Mouse (Mus musculus): Measurements from ENCODE around the gene Shox2. TPM values are rescaled to one million over a fixed set of nuclear protein-coding genes. Genes with fewer than 3 reads are reported as not detected.

Gene Shox2
- polyA plus RNA-seq, 1 experiment from 2014 or later: 15.4 TPM

DNA sequence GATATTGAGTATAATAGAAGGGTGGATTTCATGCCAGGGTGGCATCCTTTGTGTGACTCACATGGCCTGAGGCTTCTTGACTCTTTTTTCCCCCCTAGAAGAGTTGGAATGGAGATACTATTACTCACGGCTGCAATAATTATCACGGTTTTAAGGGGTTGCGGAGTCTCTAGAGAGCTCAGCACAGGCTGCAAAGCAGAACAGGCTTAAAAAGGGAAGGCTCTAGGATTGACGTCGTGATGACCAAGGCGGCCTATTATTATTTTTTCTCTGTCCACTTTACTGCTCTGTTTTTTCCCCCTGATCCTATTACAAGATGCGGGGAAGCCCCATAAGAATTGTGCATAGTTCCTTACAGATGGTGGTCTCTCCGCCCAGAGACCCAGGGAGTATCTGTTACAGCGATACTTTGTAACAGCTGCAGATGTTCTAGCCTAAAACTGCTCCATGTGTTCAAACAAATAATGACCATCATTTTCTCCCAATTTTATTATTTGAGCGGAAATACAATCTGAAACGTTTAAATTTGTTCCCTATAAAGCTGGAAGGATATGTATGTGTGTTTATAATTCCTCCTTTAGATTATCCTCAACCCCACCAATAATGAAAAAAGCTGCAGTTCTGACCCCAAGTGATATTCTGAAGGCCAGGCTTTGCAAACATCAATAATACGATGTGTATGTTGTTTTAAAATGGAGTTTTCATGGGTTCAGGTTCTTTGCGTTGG, 4.5 kb downstream of the Shox2 start:
- Histone ChIP-seq H3K27ac (no peak overlapping the region), H3K4me3 (no peak overlapping the region), H3K36me3 (no peaks in the 10 kb centered on the region), H3K27me3 (ENCODE audit: insufficient read depth, poor library complexity, severe bottlenecking) (peaks cover 96% of the 10 kb centered on the region), H3K9me3 (no peaks in the 10 kb centered on the region), H3K4me1 (peaks cover 28% of the 10 kb centered on the region)
- 8% methylated on average over 13 of the region's 13 CpGs for WGBS
- DNase-seq (ENCODE audit: low spot score): no peak

DNA sequence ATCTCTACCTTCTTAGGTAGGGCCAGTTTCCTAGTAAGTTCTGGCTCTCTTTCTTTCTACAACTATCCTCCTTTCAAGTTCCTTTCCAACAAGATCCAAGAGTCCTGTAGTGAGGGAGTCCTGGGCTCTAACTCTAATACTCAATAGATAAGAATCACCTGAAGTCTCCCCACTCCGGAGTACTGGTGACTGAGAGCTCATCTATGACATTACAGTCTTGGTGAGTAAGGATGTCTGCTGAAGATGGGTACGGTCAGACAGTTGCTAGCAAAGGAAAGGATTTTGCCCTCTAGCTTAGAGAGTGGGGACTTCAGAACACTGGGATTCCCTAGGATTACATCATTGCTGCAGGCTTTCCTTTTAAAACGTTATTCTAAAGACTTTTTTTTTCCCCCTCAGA, 7.1 kb downstream of the Shox2 start:
- Histone ChIP-seq H3K4me1 (peaks cover 26% of the 10 kb centered on the region), H3K36me3 (no peaks in the 10 kb centered on the region), H3K4me3 (no peak overlapping the region), H3K27ac (no peak overlapping the region), H3K9me3 (no peaks in the 10 kb centered on the region), H3K27me3 (ENCODE audit: insufficient read depth, poor library complexity, severe bottlenecking) (peaks cover 97% of the 10 kb centered on the region)
- 18% methylated on average over 3 of the region's 3 CpGs for WGBS
- no peak for DNase-seq (ENCODE audit: low spot score)

DNA sequence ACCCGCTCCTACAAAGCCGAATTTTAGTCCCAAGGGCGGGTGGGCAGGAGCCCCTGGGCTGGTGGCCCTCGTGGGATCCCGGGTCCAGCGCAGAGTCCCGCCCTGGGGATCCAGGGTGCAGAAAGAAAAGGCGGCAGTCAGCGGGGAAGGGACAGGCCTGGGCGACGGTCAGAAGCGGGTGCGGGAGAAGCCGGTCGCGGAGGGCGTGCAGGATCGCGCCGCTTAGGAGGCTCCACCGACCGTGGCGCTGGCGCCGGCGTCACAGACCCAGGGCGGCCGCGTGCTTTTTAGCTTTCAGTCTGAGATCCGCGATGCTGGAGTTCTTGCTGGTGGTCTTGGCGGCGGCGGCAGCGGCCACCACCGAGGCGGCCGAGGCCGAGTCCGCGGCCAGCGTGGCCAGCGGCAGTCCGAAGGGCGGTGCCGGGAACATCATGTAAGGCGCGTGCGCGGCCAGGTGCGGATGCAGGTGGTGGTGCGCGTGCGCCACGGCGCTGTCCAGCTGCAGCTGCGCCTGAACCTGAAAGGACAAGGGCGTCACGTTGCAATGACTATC, 8.1 kb downstream of the Shox2 start:
- DNase-seq (ENCODE audit: low spot score): no peak
- WGBS: under 1% methylated on average over 59 of the region's 59 CpGs
- Histone ChIP-seq H3K36me3 (no peaks in the 10 kb centered on the region), H3K9me3 (no peaks in the 10 kb centered on the region), H3K27ac (peak overlapping the region; percentile 59), H3K27me3 (ENCODE audit: insufficient read depth, poor library complexity, severe bottlenecking) (peaks cover 96% of the 10 kb centered on the region), H3K4me3 (peak overlapping the region; percentile 67), H3K4me1 (peaks cover 21% of the 10 kb centered on the region)

DNA sequence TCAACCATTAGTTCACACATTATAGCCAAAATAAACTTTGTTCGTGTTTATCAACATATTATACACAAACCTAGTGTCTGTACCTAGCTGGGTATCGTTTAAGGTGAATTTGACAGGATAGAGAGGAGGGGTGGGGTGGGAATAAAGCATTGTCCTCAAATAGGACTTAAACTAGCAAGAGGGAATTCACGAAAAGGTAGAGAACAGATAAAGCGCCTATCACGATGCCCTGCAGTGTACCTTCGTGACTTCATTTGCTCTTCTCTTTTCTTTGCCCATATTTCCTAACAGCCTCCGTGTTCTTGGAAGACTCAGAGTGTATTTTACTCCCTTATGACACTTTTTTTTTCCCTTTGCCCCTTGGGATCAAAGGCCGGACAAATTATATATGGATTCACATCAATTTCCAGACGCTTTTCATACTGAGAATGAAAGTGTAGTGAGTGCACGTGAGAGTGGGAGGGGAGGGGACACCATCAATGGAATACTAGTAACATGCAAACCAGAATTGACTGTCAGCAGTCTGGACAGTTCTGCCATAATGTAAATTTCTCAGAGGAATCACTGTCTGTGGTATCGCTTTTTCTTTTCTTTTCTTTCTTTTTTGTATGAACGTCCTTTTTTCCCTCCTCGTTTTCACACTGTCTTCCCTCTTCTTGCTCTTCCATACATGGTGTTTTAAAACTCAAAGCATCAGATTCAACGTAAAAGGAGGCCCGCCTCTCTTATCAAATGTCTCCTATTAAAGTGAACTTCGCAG, 9.2 kb downstream of the Shox2 start:
- 4% methylated on average over 16 of the region's 16 CpGs for WGBS
- no peaks in the 10 kb centered on the region for H3K9me3 ChIP-seq
- peaks cover 96% of the 10 kb centered on the region for H3K27me3 ChIP-seq (ENCODE audit: insufficient read depth, poor library complexity, severe bottlenecking)
- no peak for DNase-seq (ENCODE audit: low spot score)
- no peaks in the 10 kb centered on the region for H3K36me3 ChIP-seq
- peaks cover 20% of the 10 kb centered on the region for H3K4me1 ChIP-seq
- H3K4me3 ChIP-seq: no peak overlapping the region
- H3K27ac ChIP-seq: no peak overlapping the region

DNA sequence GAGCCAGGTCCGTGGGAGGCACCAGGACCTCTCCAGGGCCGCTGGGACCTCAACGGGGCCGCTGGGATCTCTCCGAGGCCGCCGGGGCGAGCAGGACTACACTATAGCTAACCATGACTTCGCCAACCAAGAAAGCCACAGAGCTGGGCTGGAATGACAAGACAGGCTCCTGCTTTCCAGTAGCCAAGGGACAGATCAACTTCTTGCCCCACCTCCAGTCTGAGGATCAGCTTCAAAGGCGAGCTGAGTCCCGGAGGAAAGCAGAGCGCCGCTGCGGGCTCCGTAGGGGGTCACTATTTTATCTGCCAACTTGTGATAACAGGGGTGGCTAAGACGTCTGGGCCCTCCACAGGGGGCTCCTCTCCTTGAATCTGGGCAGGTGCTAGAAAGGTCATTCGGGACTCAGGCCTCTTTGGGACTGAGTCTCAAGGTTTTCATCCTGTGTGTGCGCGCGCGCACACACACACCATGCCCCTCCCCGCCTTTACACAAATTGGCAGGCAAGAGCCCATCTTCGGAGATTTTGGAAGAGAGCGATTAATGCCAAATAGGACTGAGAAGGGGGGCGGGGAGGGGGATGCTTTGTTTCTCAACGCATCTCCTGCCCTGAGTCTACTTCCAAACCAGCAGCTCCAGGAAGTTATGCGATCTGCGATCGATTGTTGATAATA, 10.8 kb downstream of the Shox2 start:
- H3K27ac ChIP-seq: no peak overlapping the region
- H3K36me3 ChIP-seq: no peaks in the 10 kb centered on the region
- peak overlapping the region; percentile 46 for H3K4me3 ChIP-seq
- no peaks in the 10 kb centered on the region for H3K9me3 ChIP-seq
- no peak for DNase-seq (ENCODE audit: low spot score)
- WGBS: under 1% methylated on average over 29 of the region's 29 CpGs
- H3K4me1 ChIP-seq: peaks cover 20% of the 10 kb centered on the region
- peaks cover 84% of the 10 kb centered on the region for H3K27me3 ChIP-seq (ENCODE audit: insufficient read depth, poor library complexity, severe bottlenecking)

DNA sequence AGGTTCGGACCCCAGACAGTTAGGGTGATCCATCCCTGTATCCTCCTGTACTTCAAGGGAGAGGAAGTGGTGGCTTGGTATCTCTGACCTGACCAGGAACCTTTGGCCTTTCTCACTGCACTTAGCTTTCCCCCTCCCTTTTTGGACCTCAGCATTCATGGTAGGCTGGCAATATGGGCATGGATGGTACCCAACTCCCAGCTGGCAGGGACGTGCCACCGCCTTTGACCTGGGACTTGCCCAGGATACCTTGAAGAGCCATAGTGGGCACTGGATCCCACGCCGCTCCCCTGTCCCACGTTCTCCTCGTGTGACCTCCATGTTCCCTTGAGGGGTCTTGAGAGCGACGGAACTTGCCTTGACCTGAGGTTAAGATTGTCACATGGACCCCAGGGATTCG, 11.3 kb downstream of the Shox2 start:
- under 1% methylated on average over 10 of the region's 10 CpGs for WGBS
- no peak for DNase-seq (ENCODE audit: low spot score)
- Histone ChIP-seq H3K27ac (no peak overlapping the region), H3K27me3 (ENCODE audit: insufficient read depth, poor library complexity, severe bottlenecking) (peaks cover 79% of the 10 kb centered on the region), H3K9me3 (no peaks in the 10 kb centered on the region), H3K4me3 (peak overlapping the region; percentile 46), H3K36me3 (no peaks in the 10 kb centered on the region), H3K4me1 (peaks cover 20% of the 10 kb centered on the region)

DNA sequence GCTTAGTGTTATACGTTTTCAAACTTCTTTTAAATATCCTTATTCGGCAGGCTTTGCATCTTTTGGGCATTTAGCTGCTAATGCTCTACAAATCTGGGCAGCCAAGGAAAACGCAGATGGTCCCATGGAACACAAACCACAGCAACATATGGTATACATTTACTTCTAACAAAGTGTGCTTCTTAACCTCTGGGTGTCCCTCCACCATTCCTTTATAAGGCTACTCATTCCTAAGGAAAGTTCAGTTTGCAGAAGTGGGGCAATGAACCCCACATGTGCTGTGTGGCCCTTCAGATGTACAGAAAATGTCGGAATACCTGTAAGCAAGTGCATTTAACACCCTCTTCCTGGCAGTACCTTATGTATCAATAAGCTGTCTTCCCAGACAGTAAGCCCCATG, 14.1 kb downstream of the Shox2 start:
- Histone ChIP-seq H3K36me3 (no peaks in the 10 kb centered on the region), H3K9me3 (no peaks in the 10 kb centered on the region), H3K4me1 (peaks cover 13% of the 10 kb centered on the region; the same call in 1 of the 2 replicates), H3K4me3 (no peak overlapping the region), H3K27ac (no peak overlapping the region), H3K27me3 (ENCODE audit: insufficient read depth, poor library complexity, severe bottlenecking) (peaks cover 52% of the 10 kb centered on the region)
- 59% methylated on average over 4 of the region's 4 CpGs for WGBS
- no peak for DNase-seq (ENCODE audit: low spot score)

DNA sequence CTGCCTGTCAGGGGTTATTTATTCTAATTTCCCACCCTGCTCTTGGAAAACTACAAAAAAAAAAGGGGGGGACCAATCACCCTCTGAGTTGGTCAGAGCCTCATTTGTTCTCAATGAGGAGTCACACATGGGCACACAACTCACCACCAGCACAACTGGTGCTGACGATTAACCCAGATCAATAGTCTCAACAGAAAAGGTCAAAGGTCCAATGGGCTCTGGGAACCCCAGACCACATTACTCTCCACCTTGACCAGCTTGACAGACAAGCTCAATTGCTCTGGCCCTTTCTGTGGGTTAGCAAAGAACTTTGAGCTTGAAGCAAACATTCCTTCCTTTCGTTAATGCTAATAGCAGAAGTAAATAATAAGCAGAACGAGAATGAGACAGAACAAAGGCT, 16.7 kb downstream of the Shox2 start:
- 62% methylated on average over 3 of the region's 3 CpGs for WGBS
- no peaks in the 10 kb centered on the region for H3K4me1 ChIP-seq

DNA sequence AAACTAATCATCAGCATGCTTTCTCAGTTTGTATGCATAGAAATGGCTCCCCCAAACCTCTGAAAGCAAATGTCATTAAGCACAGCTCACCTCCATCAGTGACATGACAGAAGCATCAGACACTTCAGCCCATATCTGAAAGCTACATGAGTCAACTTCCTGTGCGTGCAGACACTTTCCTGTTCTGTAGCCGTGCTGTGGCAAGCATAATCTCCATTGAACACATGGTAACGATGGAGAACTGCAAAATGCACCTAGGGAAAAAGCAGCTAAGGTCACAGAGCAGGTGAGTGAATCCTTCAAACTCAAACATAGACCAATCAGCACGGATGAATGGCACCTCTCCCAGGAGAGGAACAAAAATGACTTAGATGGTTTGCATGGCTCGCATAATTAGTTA, 21.6 kb downstream of the Shox2 start:
- no peaks in the 10 kb centered on the region for H3K9me3 ChIP-seq
- H3K27ac ChIP-seq: no peak overlapping the region
- H3K27me3 ChIP-seq (ENCODE audit: insufficient read depth, poor library complexity, severe bottlenecking): no peaks in the 10 kb centered on the region
- no peak overlapping the region for H3K4me3 ChIP-seq
- no peak for DNase-seq (ENCODE audit: low spot score)
- H3K4me1 ChIP-seq: no peaks in the 10 kb centered on the region
- no peaks in the 10 kb centered on the region for H3K36me3 ChIP-seq
- 54% methylated on average over 5 of the region's 5 CpGs for WGBS

More for the DNA sequence above, 16.7 kb downstream of the Shox2 start:
- H3K27me3 ChIP-seq (ENCODE audit: insufficient read depth, poor library complexity, severe bottlenecking): peaks cover 26% of the 10 kb centered on the region
- no peak overlapping the region for H3K27ac ChIP-seq
- H3K4me3 ChIP-seq: no peak overlapping the region
- H3K9me3 ChIP-seq: no peaks in the 10 kb centered on the region
- DNase-seq (ENCODE audit: low spot score): no peak
- H3K36me3 ChIP-seq: no peaks in the 10 kb centered on the region

DNA sequence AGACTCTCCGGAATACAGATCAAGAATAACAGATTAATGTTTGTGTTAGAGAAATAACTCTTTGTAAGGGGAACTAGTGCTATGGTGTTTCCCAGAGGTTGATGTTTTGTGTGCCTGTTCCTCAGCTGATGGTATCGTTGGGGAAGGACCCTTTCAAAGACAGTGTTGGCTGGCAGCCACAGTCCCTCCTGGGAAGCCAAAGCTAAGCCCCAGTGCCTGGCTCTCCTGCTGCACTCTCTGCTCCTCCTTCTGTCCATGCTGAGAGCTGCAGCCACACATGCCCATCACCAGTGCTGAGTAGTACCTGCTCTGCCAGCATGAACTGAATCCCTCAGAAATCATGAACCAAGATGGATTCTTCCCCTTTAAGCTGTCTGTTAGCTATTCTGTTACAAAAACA, 26.4 kb downstream of the Shox2 start:
- no peak for DNase-seq (ENCODE audit: low spot score)
- no peaks in the 10 kb centered on the region for H3K9me3 ChIP-seq
- no peaks in the 10 kb centered on the region for H3K4me1 ChIP-seq
- H3K4me3 ChIP-seq: no peak overlapping the region
- WGBS: 68% methylated on average over 2 of the region's 2 CpGs
- H3K27ac ChIP-seq: no peak overlapping the region
- no peaks in the 10 kb centered on the region for H3K27me3 ChIP-seq (ENCODE audit: insufficient read depth, poor library complexity, severe bottlenecking)
- no peaks in the 10 kb centered on the region for H3K36me3 ChIP-seq

DNA sequence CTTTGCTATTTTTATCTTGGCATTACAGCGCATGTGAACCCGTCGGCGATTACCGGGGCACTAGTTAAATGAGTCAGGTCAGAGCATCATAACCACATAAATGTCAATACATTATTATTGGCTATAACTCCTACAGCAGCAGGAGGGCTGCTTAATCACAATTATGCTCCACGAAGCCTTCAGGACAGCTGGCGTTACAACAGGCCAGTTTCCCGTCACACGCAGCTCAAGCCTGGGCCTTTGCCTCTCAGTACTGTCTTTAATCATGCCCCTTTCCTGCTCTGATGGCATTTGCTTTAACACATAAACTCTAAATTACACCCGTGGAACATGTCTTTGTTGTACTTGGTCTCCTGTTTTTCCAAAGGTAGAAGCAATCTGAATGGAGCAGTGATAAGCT, 41.9 kb downstream of the Shox2 start:
- Histone ChIP-seq H3K4me3 (no peak overlapping the region), H3K9me3 (no peaks in the 10 kb centered on the region), H3K27me3 (ENCODE audit: insufficient read depth, poor library complexity, severe bottlenecking) (no peaks in the 10 kb centered on the region), H3K27ac (no peak overlapping the region), H3K36me3 (no peaks in the 10 kb centered on the region), H3K4me1 (no peaks in the 10 kb centered on the region)
- DNase-seq (ENCODE audit: low spot score): no peak
- 72% methylated on average over 10 of the region's 10 CpGs for WGBS

DNA sequence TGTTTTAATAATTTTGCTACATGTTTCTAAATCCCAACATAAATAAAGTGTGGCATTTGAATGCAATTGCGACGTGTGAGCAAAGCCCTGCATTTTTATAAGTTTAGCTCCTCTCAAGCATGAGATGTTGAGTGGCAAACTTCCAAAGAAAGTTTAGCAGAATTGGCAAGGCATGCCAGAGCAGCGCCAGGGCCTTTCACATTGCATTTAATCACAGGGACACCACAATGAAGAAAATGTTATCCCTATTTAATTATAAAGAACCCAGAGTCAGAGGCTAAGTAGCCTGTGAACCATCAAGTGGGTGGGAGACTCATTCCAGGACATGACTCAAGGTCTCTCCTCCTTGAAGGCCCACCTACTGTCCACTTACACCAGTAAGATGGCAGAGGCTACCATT, 59.1 kb downstream of the Shox2 start:
- no peak for DNase-seq (ENCODE audit: low spot score)
- H3K27me3 ChIP-seq (ENCODE audit: insufficient read depth, poor library complexity, severe bottlenecking): no peaks in the 10 kb centered on the region

More for the DNA sequence above, 59.1 kb downstream of the Shox2 start:
- H3K9me3 ChIP-seq: no peaks in the 10 kb centered on the region
- H3K4me3 ChIP-seq: no peak overlapping the region
- no peaks in the 10 kb centered on the region for H3K36me3 ChIP-seq
- H3K4me1 ChIP-seq: no peaks in the 10 kb centered on the region
- no peak overlapping the region for H3K27ac ChIP-seq
- WGBS: 79% methylated on average over 3 of the region's 3 CpGs
